Mouse (Mus musculus): Measurements from ENCODE around the gene Hexa.
A peak's percentile ranks its signal among the peaks of the same experiment; 100 is the strongest.

The Hexa gene

DNA sequence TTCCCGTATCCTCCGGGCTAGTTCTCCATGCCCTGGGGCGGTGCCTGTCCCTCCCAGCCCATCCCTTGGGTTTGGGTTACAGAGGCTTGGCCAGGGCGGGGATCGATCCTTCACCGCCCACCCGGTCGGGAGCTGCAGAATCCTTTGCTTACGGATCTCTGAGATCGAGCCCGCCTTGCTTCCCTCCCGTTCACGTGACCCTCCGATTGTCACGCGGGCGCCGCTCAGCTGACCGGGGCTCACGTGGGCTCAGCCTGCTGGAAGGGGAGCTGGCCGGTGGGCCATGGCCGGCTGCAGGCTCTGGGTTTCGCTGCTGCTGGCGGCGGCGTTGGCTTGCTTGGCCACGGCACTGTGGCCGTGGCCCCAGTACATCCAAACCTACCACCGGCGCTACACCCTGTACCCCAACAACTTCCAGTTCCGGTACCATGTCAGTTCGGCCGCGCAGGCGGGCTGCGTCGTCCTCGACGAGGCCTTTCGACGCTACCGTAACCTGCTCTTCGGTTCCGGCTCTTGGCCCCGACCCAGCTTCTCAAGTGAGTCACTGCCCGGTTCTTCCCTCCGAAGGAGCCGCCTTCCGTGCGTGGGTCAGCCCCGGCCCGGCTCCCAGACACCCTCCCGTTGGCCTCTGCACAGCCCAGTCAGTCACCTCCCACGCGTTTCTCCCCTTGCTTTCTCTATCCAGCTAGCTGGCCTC is at the start of gene Hexa, which contains the start of gene Tmem202:
TSS of gene Hexa (plus strand) at position 100 of the 697 bp plus-strand sequence.
TSS of gene Tmem202 (minus strand) at position 407 of the 697 bp plus-strand sequence.
- DNase-seq, result peak; percentile 99

DNA sequence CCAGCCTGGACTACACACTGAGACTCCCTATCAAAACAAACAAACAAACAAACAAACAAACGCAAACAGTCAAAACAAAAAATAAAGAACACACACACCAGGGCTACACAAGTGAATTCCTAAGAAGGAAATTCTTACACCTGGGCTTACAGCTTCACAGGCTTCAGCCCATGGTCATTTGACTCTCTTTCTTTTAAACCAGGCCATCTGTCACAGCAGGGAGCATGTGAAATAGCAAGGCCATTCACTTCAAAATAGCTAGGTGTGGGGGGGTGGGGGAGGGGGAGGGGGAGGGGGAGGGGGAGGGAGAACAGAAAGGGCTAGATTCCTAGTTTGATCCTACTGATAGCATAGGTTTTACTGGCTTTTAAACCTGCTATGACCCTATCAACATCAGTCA is 31.2 kb upstream of the Hexa start:
- peak; percentile 18 for DNase-seq

DNA sequence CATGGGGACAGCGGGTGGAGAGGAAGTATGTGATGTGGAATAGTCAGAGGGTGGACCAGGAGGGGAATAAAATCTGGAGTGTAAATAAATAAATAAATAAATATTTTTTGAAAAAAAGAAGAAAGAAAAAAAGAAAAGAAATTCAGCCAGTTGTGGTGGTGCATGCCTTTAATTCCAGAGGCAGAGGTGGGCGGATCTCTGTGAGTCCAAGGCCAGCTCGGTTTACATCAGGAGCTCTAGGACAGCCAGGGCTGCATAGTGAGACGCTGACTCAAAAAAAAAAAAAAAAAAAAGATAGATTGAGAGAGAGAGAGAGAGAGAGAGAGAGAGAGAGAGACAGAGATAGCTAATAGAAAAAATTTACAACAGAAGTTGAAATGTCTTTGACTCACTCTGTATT is 27.0 kb upstream of the Hexa start:
- no peak for DNase-seq

DNA sequence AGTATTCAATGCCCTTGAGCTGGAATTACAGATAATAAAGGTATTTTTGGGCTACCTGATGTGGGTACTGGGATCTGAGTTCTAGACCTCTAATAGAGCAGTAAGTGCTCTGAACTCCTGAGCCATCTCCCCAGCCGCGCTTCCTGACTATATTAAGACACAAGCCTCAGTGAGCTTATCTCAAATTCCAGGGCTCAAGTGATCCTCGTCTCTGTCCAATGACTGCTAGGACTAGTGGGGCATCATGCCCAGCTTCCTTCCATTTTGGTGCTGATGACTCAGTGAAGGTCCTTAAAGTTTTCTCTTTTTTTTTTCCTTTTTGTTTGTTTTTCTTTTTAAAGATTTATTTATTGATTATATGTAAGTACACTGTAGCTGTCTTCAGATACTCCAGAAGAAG is 24.3 kb upstream of the Hexa start:
- peak; percentile 85 for DNase-seq

DNA sequence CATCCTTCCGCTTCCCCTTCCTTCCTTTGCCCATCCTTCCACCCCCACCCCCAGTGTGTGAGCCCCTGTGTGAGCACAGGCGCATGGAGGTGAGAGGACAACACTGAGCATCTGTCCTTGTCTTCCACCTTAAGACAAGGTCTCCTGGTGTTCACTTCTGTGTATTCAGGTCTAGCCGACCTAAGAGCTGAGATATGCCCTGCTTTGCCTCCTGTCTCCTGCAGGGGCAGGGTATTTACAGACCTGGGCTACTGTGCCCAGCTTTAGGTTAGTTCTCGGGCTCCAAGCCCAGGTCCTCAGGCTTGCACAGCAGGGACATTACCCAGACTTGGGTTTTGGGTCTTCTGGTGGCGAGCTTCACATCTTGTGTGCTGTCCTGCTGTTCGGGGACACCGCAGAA is 22.2 kb upstream of the Hexa start:
- DNase-seq, result peak; percentile 85

DNA sequence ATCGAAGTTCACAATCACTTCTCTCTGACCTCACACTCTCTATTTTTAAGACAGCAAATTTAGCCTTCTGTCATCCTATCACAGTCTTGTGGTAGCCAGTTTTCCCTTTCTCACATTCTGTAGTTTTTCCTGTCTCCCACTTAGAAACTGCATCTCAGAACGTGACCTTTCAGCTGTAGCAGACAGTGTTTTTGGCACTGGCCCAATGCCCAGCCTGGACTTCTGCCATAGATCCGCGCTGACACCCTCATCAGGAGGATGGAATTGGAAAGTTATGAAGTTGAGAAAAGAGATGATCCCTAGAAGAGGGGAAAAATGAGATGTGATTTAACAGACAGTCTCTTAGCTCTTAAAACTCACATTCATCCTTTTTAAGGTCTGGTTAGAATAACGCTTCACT is 20.4 kb upstream of the Hexa start:
- peak; percentile 86 for DNase-seq

DNA sequence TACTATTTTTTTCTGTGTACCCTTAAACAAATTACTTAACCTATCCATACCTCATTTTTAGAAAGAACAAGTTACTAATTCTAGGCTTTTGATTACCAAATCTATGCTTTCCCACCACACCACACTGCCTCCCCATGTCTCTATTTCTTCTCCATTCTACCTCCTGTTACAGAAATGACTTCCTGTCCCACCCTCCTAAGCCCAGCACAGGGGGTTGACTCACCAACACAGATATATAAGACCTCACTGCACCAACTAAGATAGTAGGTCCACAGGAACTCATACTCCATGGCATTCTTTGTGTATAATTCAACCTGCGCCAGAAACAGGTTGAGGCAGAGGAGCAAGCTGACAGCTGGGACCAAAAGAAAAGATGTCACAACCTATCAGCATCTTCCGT is 19.9 kb upstream of the Hexa start:
- no peak for DNase-seq

DNA sequence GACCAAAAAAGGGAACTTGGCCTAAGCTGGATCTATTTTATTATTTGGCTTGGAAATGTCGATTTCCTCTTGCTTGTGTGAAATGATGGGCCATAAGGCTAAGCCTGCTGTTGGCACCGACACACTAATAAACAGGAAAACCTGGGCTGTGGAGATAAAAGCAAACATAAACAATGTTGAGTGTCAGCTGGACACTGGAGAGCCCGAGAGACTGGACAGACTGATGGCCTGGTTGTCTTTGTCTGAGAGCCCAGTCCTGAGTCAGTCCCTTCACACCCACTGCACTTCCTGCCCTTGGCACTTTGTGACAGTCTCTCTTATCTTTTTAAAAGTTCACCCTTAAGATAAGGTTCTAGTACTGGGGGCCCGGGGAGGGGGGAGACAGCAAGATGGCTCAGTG is 16.4 kb upstream of the Hexa start:
- DNase-seq, result peak; percentile 94

DNA sequence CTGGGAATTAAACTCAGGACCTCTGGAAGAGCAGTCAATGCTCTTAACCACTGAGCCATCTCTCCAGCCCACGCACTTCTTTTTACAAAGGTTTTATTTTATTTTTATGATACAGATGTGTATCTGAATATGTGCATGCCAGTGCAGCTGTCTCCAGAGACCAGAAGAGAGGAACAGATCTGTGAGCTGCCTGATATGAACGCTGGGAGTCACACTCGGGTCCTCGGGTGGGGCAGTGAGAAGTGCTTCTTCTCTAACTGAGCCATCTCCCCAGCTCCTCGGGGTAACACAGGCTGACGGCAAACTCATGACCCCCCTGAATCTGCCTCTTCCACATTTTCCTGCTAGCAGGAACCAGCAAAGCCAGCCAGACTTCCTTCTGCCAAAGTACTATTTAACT is 12.6 kb upstream of the Hexa start:
- DNase-seq, result no peak

DNA sequence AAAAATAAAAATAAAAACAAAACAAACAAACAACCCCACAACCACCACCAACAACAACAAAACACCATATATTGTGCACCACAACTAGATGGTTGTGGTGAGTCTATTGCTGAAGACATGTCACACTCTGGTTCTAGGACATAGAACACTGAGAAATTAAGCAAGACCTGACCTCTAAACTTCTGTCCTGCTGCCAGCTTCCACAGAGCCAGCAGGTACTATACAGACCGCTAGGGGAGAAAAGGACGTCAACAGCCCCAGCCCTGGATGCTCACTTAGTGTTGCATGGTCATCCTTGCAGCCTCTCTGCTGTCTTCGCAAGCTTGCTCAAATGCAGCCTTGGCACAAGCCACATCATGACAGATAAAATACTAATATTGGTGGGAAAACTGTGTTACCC is 11.8 kb upstream of the Hexa start:
- no peak for DNase-seq

DNA sequence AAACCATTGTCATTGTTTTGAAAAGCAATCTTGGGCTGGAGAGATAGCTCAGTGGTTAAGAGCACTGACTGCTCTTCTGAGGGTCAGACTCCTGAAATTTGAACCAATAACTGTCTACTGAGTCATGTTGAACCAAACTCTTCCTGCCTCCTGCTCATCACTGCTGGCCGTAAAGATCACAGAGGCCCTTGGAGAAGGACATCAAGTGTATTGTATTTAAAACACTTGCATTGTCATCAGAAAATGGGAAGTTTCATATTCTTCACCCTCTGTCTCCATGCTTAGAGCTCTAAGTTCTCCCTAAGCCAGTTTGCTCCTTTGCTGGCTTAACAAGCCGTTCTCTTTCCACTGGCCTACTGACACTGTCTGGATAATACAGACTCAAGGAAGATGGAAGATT is 11.1 kb upstream of the Hexa start:
- no peak for DNase-seq

DNA sequence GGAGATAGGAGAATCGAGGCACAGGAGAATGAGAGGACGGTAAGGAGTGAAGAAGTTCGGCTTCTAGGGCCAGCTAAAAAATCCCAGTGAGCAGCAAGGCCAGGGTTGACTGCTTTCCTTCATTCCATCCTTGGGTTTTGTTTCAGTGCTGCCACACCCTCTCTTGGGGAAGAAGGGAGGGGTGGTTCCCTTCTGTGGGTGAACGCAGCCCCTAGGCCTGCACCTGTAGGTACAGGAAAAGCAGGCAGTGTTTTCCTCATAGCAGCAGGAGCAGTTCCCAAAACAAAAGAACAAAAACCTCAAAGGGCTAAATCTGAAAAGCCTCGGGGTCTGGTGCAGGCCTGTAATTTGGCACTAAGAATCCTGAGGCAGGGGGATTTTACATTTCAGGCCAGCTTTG is 7.7 kb upstream of the Hexa start:
- no peak for DNase-seq

DNA sequence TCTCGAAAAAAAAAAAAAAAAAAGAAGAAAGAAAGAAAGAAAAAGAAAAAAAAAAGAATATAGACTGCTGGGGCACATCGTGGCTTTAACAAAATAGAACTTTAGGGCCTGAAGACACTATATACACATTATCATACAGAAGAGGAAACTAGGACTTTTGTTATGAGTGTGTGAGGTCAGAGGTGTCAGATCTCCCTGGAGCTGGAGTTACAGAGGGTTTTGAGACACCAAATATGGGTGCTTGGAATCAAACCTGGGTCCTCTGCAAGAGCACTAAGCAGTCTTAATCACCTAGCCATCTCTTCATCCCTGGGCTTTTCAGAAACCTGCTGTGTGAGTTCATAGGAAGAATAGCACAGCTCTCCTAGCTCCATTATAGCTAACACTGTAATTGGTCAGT is 5.9 kb upstream of the Hexa start:
- no peak for DNase-seq

DNA sequence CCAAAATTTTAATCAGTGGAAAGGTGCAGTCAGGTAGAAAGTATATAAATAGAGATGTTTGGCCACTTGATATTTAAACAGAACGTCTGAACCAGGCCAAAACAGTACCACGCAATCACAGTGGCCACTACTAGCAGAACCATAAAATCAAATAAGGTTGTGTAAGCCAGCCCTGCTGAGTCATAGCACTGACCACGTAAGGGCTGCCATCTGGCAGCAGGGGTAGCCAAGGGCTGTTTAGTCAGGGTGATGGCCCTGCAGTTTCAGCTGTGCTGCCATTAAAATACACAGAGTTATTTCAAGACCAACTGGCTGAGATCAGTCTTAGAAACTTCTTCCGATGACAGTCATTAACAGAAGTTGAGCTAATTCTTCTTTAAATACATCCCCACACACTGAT is 5.5 kb upstream of the Hexa start:
- peak; percentile 98 for DNase-seq

DNA sequence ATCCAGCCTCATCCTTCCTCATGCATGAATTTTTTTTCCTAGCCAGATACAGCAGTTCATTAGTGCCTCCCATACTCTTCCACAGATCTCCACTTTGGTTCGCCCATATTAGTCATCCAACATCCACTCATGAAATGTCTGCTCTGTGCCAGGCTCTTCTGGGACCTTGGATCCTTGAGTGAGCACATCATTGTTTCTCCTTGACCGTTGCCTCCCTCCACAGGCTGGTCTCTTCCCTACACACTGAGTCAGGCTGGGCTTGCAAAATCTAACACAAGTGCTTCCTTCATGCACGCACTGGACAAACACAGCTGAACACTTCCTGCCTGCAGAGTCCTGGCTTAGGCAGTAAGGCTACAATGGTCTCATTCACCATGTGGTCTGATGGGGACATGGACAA is 1.7 kb upstream of the Hexa start:
- DNase-seq, result peak; percentile 95

DNA sequence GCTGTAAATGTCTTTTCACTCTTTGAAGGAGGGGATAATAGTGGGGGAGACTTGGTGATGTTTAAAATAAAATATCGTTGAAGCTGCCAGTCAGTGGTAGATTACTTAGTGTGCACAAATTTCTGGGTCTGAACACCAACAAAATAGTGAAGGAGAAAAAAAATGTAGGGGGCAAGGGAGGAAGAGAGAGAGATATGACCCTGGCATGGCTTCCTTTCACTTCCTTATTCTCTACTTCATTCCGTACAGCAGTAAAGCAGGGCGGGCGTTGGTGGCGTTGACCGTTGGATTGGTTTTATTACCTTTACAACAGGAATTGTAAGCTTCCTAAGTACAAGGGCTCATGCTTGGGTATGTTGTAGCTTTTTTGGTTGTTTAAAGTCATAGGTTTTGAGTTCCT is 2.3 kb downstream of the Hexa start:
- DNase-seq, result no peak

DNA sequence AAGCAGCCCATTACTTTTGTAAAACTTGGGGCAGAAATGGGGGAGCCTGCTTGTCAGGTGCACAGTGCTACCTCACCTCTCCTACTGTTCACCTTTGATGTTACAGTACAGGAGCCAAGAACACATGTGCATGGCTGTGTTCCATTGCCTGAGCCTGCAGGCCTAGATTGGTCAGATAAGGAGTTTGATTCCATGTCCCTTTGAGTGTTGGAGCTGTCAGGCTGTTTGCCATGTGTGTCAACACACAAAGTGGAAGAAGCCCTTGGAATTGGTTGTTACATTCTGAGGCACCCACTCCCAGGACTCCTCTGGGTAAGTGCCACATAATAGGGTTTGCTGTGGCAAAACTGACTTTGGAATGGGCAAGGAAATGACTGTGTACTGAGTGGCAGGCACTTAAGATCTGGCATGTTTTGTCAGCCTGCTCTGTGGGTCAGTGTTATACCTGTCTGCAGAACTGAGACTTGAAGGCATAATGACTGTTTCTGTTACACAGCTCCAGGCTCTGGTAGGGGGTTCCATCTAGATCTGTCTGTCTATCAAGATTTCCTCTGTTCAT is 3.5 kb downstream of the Hexa start:
- DNase-seq, result no peak

DNA sequence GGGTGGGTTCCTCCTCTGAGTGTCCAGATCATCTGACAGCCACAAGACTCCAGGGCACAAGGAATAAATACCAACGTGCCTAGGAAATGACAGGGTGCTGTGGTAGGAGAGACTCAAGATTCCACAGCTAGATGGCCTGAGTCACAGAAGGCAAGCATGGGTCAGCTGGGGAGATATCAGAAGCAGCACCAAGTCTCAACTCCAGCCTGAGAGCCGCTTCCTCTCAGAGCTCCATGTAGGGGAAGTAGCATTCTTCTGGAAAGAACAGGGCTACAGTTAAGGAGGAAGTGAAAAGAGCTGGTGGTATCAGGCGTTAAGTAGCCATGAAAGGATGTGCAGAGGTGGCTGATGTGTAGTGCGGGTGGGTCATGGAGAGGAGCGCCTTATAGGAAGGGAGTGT is 5.4 kb downstream of the Hexa start:
- DNase-seq, result peak; percentile 95

DNA sequence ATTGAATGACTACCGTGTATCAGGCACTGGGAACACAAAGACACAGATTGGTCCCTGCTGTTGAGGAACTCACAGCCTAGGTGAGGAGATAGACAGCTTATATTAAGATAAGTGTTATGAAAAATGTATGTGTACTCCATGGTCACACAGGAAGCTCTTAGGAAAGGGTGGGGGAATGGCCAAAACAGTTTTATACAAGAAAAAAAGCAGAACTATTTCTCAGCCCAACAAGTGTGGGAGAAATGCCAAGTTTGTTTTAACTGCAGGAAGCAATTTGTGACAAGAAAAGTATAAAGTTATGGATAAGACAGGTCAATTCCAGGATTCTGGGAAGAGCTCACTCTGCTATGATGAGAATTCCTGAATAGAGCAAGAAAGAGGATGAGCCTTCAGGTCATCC is 8.5 kb downstream of the Hexa start:
- DNase-seq, result no peak

DNA sequence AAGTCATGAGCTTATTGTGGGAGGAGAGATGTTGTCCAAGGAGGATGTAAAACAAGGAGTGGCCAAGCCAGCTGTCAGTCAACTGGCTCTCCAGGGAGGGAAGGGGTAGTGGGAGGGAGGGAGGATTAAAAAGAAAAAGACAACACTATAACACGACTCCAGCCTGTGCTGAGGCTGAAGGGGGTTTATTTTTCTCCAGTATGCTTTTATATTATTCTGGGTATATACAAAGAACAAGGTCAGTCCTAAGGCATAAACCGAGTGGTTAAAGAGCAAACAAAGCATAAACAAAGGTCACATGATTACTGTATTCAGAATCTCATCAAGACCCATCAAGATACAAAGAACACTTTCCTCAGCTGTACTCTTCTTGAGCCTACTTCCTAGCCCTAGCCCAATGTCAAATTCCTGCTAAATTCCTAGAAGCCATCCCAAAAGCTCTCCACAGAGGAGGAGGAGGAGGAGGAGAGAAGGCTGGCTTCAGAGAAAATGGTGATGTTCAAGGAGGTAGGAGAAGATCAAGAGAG is 9.7 kb downstream of the Hexa start:
- DNase-seq, result no peak

DNA sequence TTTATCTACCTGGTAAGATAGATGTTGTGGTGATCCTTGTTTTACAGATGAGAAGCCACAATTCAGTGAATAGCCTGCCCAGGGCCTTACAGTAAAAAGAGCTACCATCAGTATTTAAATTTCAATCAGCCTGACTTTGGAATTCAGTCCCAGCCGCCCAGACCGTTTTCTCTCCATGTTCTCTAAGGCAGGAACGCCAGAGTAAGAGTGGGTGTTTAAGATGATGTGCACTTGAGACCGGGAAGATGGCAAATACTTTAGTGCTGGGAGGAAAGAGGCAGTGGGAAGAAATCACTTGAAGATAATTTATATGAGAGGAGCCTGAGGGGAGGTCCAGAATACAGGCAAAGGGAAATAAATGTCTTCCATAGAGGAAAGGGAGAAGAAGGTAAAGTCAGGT is 10.7 kb downstream of the Hexa start:
- DNase-seq, result no peak

DNA sequence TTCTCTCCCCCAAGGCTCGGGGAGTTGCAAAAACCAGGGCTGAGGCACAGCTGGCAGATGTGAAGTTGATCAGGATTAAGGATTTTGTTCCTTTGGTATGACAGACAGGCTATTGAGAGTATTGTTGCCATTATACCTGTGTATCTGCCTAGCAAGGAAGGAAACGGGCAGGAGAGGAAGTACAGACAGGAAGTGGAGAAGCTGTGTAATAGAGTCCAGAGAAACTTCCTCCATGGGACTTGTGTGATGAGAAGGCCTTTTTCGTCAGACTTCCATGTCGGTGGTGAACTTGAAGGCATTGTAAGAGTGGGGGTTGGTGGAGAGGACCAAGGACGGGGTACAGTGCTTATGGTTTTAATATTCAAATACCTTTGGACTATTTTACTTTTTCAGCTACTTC is 11.7 kb downstream of the Hexa start:
- DNase-seq, result no peak

DNA sequence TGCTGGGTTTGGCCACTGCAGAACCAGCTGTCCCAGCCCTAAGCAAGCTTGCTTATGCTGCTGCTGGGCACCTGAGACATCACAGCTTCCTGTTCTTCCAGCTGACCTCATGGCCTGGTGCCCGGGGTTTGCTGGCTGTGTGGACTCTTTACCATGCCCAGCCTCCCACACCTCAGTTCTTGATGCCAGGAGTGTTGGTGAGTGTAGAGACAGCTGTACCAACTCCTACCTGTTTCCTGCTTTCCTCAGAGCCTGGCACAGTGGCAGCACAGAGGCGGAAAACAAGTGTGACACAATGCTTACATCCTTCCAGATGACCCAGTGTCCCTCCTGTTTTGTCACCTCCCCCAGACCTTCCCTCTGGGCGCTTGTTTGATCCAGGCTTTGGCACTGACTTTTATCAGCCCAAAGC is 12.3 kb downstream of the Hexa start:
- peak; percentile 93 for DNase-seq

DNA sequence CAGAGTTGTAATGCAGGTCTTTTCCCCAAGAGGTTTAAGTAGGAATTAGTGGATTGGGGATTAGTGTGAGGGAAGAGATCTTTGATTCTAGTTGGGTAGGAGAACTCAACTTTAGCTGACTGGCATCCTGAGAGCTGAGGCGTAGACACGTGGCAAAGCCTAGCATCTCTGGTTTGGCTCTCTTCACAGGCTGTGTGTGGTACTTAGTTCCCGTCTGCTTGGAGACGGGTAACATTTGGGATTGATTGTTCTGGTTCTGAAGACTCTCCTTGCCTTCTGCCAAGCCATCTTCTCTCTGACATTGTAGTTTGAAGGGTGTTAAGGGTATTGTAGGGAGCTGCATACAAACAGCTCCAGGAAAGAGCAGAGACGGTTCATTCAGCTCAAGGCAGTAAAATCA is 13.3 kb downstream of the Hexa start:
- DNase-seq, result no peak

DNA sequence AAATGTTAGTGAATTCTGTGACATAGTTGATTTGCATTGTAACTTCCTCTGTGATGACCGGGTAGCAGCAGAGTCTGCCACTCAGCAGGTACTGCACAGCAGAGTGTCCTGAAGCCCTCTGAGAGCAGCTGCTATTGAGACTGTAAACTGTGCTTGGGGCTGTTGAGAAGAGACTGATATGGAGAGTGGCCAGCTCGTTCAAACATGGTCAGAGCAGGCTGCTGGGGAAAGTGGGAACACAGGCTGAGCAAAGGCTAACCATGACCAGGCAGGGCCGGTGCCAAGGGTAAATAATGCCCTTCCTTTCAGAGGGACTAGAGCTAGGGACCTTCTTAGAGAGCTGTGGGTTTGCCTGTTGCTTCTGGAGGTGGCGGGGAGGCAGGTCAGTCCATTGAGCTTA is 14.4 kb downstream of the Hexa start:
- no peak for DNase-seq
